Mouse (Mus musculus) CH12.LX (cell line): ENCODE measurements at regions not wholly inside any gene's neighbourhood (a gene's known extent, or its start where the extent isn't known, plus 50 kb on each side); places are given as distances from the start of the nearest gene placed in this dataset.

Experiments
- CHD2 ChIP-seq: IDR thresholded peaks from 2 replicates; pipeline ENCODE4 v1.6.1; 2011; ENCODE audit warnings: low read length, improper control_type of control experiment
- CTCF ChIP-seq, 2 experiments: IDR thresholded peaks in 1 of 2; conservative IDR thresholded peaks in 1 of 2; 2 replicates each; pipeline ENCODE4 v1.5.1; 2011 to 2012; ENCODE audit warnings: low read depth in 2 of 2, low read length in 2 of 2, improper control_type of control experiment in 1 of 2, inconsistent platforms in 1 of 2, mild to moderate bottlenecking in 1 of 2, moderate library complexity in 1 of 2
- MXI1 ChIP-seq: IDR thresholded peaks from 2 replicates; pipeline ENCODE4 v1.6.1; 2011; ENCODE audit warnings: mild to moderate bottlenecking, low read depth, low read length, improper control_type of control experiment
- POLR2A ChIP-seq: IDR thresholded peaks from 2 replicates; pipeline ENCODE4 v1.6.1; 2011; ENCODE audit warnings: low read depth, mild to moderate bottlenecking, improper control_type of control experiment, low read length
- ZKSCAN1 ChIP-seq: IDR thresholded peaks from 2 replicates; pipeline ENCODE4 v1.6.1; 2012; ENCODE audit warnings: low read depth, inconsistent platforms, low read length, improper control_type of control experiment, borderline replicate concordance
- ZNF384 ChIP-seq: IDR thresholded peaks from 2 replicates; pipeline ENCODE4 v1.6.1; 2012; ENCODE audit warnings: low read depth, low read length, improper control_type of control experiment, inconsistent platforms

DNA sequence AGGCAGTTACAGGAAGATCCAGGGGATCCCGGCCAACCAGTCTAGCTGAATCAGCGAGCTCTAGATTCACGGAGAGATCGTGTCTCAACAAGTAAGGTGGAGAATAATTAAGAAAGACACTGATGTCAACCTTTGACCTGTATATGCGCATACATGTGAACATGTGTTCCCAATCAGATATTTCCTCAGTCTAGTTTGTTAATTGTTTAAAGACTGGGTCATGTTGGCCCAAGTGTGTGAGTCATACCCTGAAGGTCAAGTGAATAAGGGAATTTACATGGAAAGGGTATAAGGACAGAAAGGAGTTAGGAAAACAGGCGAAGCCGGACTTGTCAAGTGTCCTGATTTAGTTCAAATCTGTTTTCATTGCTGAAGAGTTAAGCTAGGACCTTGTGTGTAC is 76.4 kb upstream of the Mmadhc start:
- TF ChIP-seq CTCF (conservative IDR thresholded peaks at IDR 0.05 in 1 of 2, IDR thresholded peaks at IDR 0.05 in 1 of 2; ENCODE audit: low read depth in 2 of 2, low read length in 2 of 2) (no peak), ZNF384 (no peak), ZKSCAN1 (no peak), POLR2A (no peak), MXI1 (no peak), CHD2 (no peak)
